ENCODE assay signal across 24 mouse cellular contexts in the genomic region with DNA sequence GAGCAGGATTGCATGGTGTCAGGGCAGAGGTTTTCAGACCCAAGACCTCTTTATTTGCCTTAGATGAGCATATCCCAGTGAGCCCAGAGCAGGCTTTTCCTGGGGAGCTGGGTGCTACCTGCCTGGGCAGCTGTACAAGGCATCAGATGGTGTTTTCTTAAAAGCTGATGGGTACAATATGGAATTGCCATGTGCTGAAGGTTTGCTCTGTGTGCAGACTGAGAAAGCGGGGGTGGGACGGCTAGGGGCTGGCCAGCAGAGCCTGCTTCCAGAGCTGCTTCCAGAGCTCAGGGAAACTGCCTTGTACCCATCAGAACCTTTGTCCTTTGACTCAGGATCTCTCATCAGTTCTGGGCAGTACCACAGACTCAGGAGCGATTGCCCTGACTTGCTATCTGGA. TPM values are rescaled to one million over a fixed set of nuclear protein-coding genes. Genes with fewer than 3 reads are reported as not detected.
A peak's percentile ranks its signal among the peaks of the same experiment; 100 is the strongest.
DNase-seq lines count a peak whose midpoint lies in the region; TF ChIP-seq lines count a peak whose summit lies in the region.
"Had no signal": no experiment of that assay in that cellular context is flagged by ENCODE, and none has a peak within 500 bp of the region (broad histone marks: within the 10 kb centered on the region; RNA-seq: fewer than 3 reads in every experiment).

No protein-coding gene starts in this region.

- peak; percentile 62 to 64 for DNase-seq in right cerebral cortex, postnatal 10 days (ENCODE audit: low spot score in 2 of 2)
- no peak for DNase-seq in right cerebral cortex, postnatal 4 days
- peak; percentile 14 for DNase-seq in brain, embryonic 14.5 days (ENCODE audit: low read depth)
- peak; percentile 23 to 43 for DNase-seq in layer of hippocampus, adult 2 months (ENCODE audit: low spot score in 2 of 2)
- peak; percentile 19 to 40 for DNase-seq in layer of hippocampus, postnatal 10 days (ENCODE audit: low spot score in 2 of 2)
- DNase-seq in embryo, embryonic 10.5 days (ENCODE audit: low spot score), result no peak
- DNase-seq: adrenal gland, adult 8-10 months; adrenal gland, postnatal 25 days; cerebellum, adult 18-20 months; cerebellum, adult 9-10 months; cerebellum, postnatal 14 days; forebrain, postnatal 0 days; gastrocnemius, adult 2 months; gastrocnemius, postnatal 14 days; heart, adult 18-20 months; heart, postnatal 14 days; heart, postnatal 4 days had no signal

- TF ChIP-seq POLR2A in brain, embryonic 14.5 days (IDR thresholded peaks at IDR 0.05; ENCODE audit: borderline replicate concordance, extremely low read depth, insufficient read depth, insufficient read length, poor library complexity, severe bottlenecking), result no peak

- H3K27ac ChIP-seq in layer of hippocampus, adult 2 months, result no peak overlapping the region
- H3K27ac ChIP-seq: embryonic facial prominence, embryonic 12.5 days; embryonic facial prominence, embryonic 15.5 days; gastrocnemius, adult 2 months; heart, embryonic 15.5 days; hindbrain, embryonic 14.5 days; hindbrain, postnatal 0 days had no signal

- TF ChIP-seq CTCF in brain, embryonic 14.5 days (IDR thresholded peaks at IDR 0.05; ENCODE audit: borderline replicate concordance, extremely low read depth, insufficient read depth, insufficient read length), result no peak
- TF ChIP-seq CTCF in layer of hippocampus, adult 2 months (conservative IDR thresholded peaks at IDR 0.05), result no peak

- H3K4me3 ChIP-seq in layer of hippocampus, adult 2 months, result no peak overlapping the region
- H3K4me3 ChIP-seq: embryonic facial prominence, embryonic 12.5 days; embryonic facial prominence, embryonic 15.5 days; gastrocnemius, adult 2 months; heart, embryonic 12.5 days; heart, embryonic 15.5 days had no signal

RNA-seq across cellular contexts. Expression of a gene that starts 11.7 kb away (rescaled TPM):
- polyA plus RNA-seq in brain, embryonic 14.5 days (2012; rRNA removed), result 105 and 143 TPM in 2 replicates
- total RNA-seq in layer of hippocampus, adult 2 months (2021), result 10 to 100 TPM; 18.1 to 19.3 TPM
- 10 to 100 TPM; 21.4 to 27.2 TPM for total RNA-seq in layer of hippocampus, postnatal 10 days (2021)
- total RNA-seq: MEL had no signal

RNA-seq across cellular contexts. Expression of a gene that starts 47.3 kb away (rescaled TPM):
- polyA plus RNA-seq in brain, embryonic 14.5 days (2012; rRNA removed), result 6.2 and 8.6 TPM in 2 replicates
- 1 to 10 TPM; 2.5 to 2.9 TPM for total RNA-seq in layer of hippocampus, adult 2 months (2021)
- 1 to 10 TPM; 2.5 to 3.2 TPM for total RNA-seq in layer of hippocampus, postnatal 10 days (2021)

RNA-seq across cellular contexts. Expression of a gene that starts 49.6 kb away (rescaled TPM):
- polyA plus RNA-seq in brain, embryonic 14.5 days (2012; rRNA removed), result 29.5 and 35.9 TPM in 2 replicates
- total RNA-seq in layer of hippocampus, adult 2 months (2021), result 10 to 100 TPM; 15.9 to 21.4 TPM
- 10 to 100 TPM; 14.6 to 19.9 TPM for total RNA-seq in layer of hippocampus, postnatal 10 days (2021)

Comparison
In these comparisons a context has a peak if more than half of its experiments do, and no peak if none do; other contexts are left out.
1. DNase-seq: peak in right cerebral cortex, postnatal 10 days (2 of 2), brain, embryonic 14.5 days (single experiment), layer of hippocampus, adult 2 months (2 of 2) and layer of hippocampus, postnatal 10 days (2 of 2); none in right cerebral cortex, postnatal 4 days (single experiment) and embryo, embryonic 10.5 days (single experiment).